Comparison of ENCODE assay signal across 8 mouse cellular contexts in genomic region chr1:178528431-178529351, GRCm38 (mm10). TPM values are rescaled to one million over a fixed set of nuclear protein-coding genes. Genes with fewer than 3 reads are reported as not detected.
A peak's percentile ranks its signal among the peaks of the same experiment; 100 is the strongest.
DNase-seq lines count a peak whose midpoint lies in the region; ATAC-seq and TF ChIP-seq lines count a peak whose summit lies in the region.

TSS of gene Kif26b (plus strand) at chr1:178529125.

- no peak for TF ChIP-seq CTCF in G1E (IDR thresholded peaks at IDR 0.05; ENCODE audit: low read depth, low read length)
- no peak for TF ChIP-seq CTCF in layer of hippocampus, adult 2 months (conservative IDR thresholded peaks at IDR 0.05)
- no peak for TF ChIP-seq CTCF in lung, embryonic 14.5 days (IDR thresholded peaks at IDR 0.05; ENCODE audit: low read depth)

- H3K4me3 ChIP-seq in G1E (ENCODE audit: low read depth, low read length), result peak within 1 kb of the TSS; percentile 16; the same call in 1 of the 2 replicates
- peak within 1 kb of the TSS; percentile 56 for H3K4me3 ChIP-seq in brown adipose tissue, adult 24 weeks (ENCODE audit: insufficient read depth, low read depth, low read length)
- peak within 1 kb of the TSS; percentile 63 for H3K4me3 ChIP-seq in forebrain, embryonic 14.5 days (ENCODE audit: low read depth, low read length)
- H3K4me3 ChIP-seq in layer of hippocampus, adult 2 months, result peak within 1 kb of the TSS; percentile 83
- peak within 1 kb of the TSS; percentile 60 for H3K4me3 ChIP-seq in lung, embryonic 14.5 days (ENCODE audit: low read depth, low read length)

- WGBS in forebrain, embryonic 14.5 days, result under 1% methylated on average over 87 of the region's 92 CpGs
- under 1% methylated on average over 87 of the region's 92 CpGs for WGBS in lung, embryonic 14.5 days

- 0 out of 2 replicates have a peak, but pooled peaks cover 4% of the 10 kb centered on the region for H3K4me1 ChIP-seq in G1E (ENCODE audit: insufficient read depth, low read depth, low read length)
- peaks cover 11% of the 10 kb centered on the region; the same call in 1 of the 2 replicates for H3K4me1 ChIP-seq in brown adipose tissue, adult 24 weeks (ENCODE audit: control insufficient read depth, insufficient read depth, insufficient read length, low read length)
- H3K4me1 ChIP-seq in forebrain, embryonic 14.5 days (ENCODE audit: control insufficient read depth, insufficient read depth, low read length), result peaks cover 11% of the 10 kb centered on the region
- H3K4me1 ChIP-seq in lung, embryonic 14.5 days (ENCODE audit: insufficient read depth), result peaks cover 7% of the 10 kb centered on the region; the same call in 1 of the 2 replicates

- peaks cover 38% of the 10 kb centered on the region for H3K9me3 ChIP-seq in G1E (replicated peaks)
- no peaks in the 10 kb centered on the region for H3K9me3 ChIP-seq in forebrain, embryonic 14.5 days (replicated peaks; ENCODE audit: control insufficient read depth, low read length)
- H3K9me3 ChIP-seq in lung, embryonic 14.5 days (ENCODE audit: low read depth, low read length), result no peaks in the 10 kb centered on the region

- no peak within 1 kb of the TSS for H3K27ac ChIP-seq in brown adipose tissue, adult 24 weeks (replicated peaks; ENCODE audit: low read depth, low read length)
- H3K27ac ChIP-seq in forebrain, embryonic 14.5 days (ENCODE audit: low read depth, low read length), result peak within 1 kb of the TSS; percentile 2; the same call in 1 of the 2 replicates
- H3K27ac ChIP-seq in layer of hippocampus, adult 2 months, result peak within 1 kb of the TSS; percentile 88
- peak within 1 kb of the TSS; percentile 36; the same call in 1 of the 2 replicates for H3K27ac ChIP-seq in lung, embryonic 14.5 days (ENCODE audit: low read depth)

- no peak for DNase-seq in G1E (ENCODE audit: low spot score)
- peak; percentile 72 for DNase-seq in forebrain, embryonic 14.5 days (ENCODE audit: low spot score)
- peak; percentile 32 to 49 for DNase-seq in heart, postnatal 36 days
- DNase-seq in layer of hippocampus, adult 2 months (ENCODE audit: low spot score in 2 of 2), result peak; percentile 24 to 40
- peak; percentile 74 for DNase-seq in lung, embryonic 14.5 days
- DNase-seq in retina, embryonic 14.5 days (ENCODE audit: low spot score), result peak; percentile 51
- DNase-seq in yolk sac, embryonic 10.5 days (ENCODE audit: low spot score), result peak; percentile 72

- H3K27me3 ChIP-seq in G1E (ENCODE audit: insufficient read depth, low read length), result peaks cover 13% of the 10 kb centered on the region; the same call in 1 of the 2 replicates
- 0 out of 2 replicates have a peak, but pooled peaks cover 5% of the 10 kb centered on the region for H3K27me3 ChIP-seq in forebrain, embryonic 14.5 days (replicated peaks; ENCODE audit: control insufficient read depth, insufficient read depth, low read length)
- peaks cover 15% of the 10 kb centered on the region for H3K27me3 ChIP-seq in lung, embryonic 14.5 days (ENCODE audit: insufficient read depth, low read length)

- peak within 1 kb of the TSS; percentile 71 for H3K9ac ChIP-seq in forebrain, embryonic 14.5 days (ENCODE audit: low read length)
- peak within 1 kb of the TSS; percentile 62 for H3K9ac ChIP-seq in lung, embryonic 14.5 days

- peak within 1 kb of the TSS; percentile 100 for H3K4me2 ChIP-seq in forebrain, embryonic 14.5 days (ENCODE audit: low read length)
- H3K4me2 ChIP-seq in lung, embryonic 14.5 days, result peak within 1 kb of the TSS; percentile 100

- no peaks in the 10 kb centered on the region for H3K36me3 ChIP-seq in G1E (replicated peaks)
- H3K36me3 ChIP-seq in forebrain, embryonic 14.5 days (ENCODE audit: control insufficient read depth, insufficient read depth, low read length), result no peaks in the 10 kb centered on the region
- no peaks in the 10 kb centered on the region for H3K36me3 ChIP-seq in lung, embryonic 14.5 days (ENCODE audit: insufficient read depth)

- no peak for ATAC-seq in G1E (ENCODE audit: extremely low read depth, insufficient number of reproducible peaks, low FRiP score, poor library complexity, severe bottlenecking)
- ATAC-seq in forebrain, embryonic 14.5 days, result peak; percentile 52
- ATAC-seq in lung, embryonic 14.5 days (ENCODE audit: insufficient read depth), result peak; percentile 68

- intact Hi-C loops in heart, postnatal 36 days (cut with DNase I), result loop anchor here (1.0 to 5.0 kb wide), 2 partner anchors 161 to 559 kb away; no protein-coding TSS in a partner anchor

RNA-seq across cellular contexts. Expression of gene Kif26b, which starts in this region (rescaled TPM):
- total RNA-seq in G1E (2014; fragmentation: Nextera tagmentation) (not detected in 2 replicates), G1E (2017) (0.06 and 0.16 TPM in 2 replicates)
- 0.02 and 0.04 TPM in 2 replicates for polyA plus RNA-seq in G1E (2012)
- not detected in 2 replicates for polyA plus RNA-seq in brown adipose tissue, adult 24 weeks (2012; ENCODE audit: insufficient read depth, insufficient read length, missing spikeins)
- 2.7 and 3.8 TPM in 2 replicates for polyA plus RNA-seq in forebrain, embryonic 14.5 days (2014; fragmentation: Nextera tagmentation; extraction: Ambion mirVana)
- total RNA-seq in heart, postnatal 36 days (2021), result 1 to 10 TPM; 3.9 to 4.2 TPM
- 10 to 100 TPM; 21.3 to 23.8 TPM for total RNA-seq in layer of hippocampus, adult 2 months (2021)
- 1.5 and 2.2 TPM in 2 replicates for polyA plus RNA-seq in lung, embryonic 14.5 days (2014; fragmentation: Nextera tagmentation; extraction: Ambion mirVana)

Comparison
In these comparisons a context has a peak if more than half of its experiments do, and no peak if none do; other contexts are left out.
1. RNA of gene Kif26b (total RNA-seq): 21.3 to 23.8 TPM in layer of hippocampus, adult 2 months; 3.9 to 4.2 TPM in heart, postnatal 36 days and 0.06 to 0.16 TPM in G1E; every median in the first group is over 4 times any median in the second.
2. H3K4me3 ChIP-seq: peak in every context shown above with its lines; median percentile 83 in layer of hippocampus, adult 2 months; 63 in forebrain, embryonic 14.5 days; 60 in lung, embryonic 14.5 days; 56 in brown adipose tissue, adult 24 weeks; 16 in G1E.